Mouse (Mus musculus) intestine, embryonic 16.5 days (tissue): ENCODE results near the gene Wfdc5. TPM values are rescaled to one million over a fixed set of nuclear protein-coding genes. Genes with fewer than 3 reads are reported as not detected.
"Not testable (repeated sequence)": the region's sequence is repeated elsewhere in the genome, so short reads cannot be mapped to it uniquely, and the experiment has no call there.

Experiments used
- ATAC-seq: fragments of 200-750 bp; cut with Nextera tagmentation; 2 replicates; pipeline ENCODE4 v1.8.0; 2017; ENCODE audit warnings: moderate TSS enrichment, moderate library complexity
- H3K27ac ChIP-seq: fragments of 300-500 bp; sonication (generic); 2 replicates; pipeline ENCODE4 v1.5.1; 2014; ENCODE audit warnings: mild to moderate bottlenecking, low read length
- H3K27me3 ChIP-seq: fragments of 300-500 bp; sonication (generic); replicated peaks from 2 replicates; pipeline ENCODE4 v1.6.1; 2014; ENCODE audit warnings: low read length, control low read depth, mixed read lengths; ENCODE audit not compliant: control insufficient read depth, insufficient read depth
- H3K36me3 ChIP-seq: fragments of 300-500 bp; sonication (generic); 2 replicates; pipeline ENCODE4 v1.6.1; 2014; ENCODE audit warnings: low read length, control low read depth; ENCODE audit not compliant: control insufficient read depth, insufficient read depth
- H3K4me1 ChIP-seq: fragments of 300-500 bp; sonication (generic); 2 replicates; pipeline ENCODE4 v1.6.1; 2014; ENCODE audit warnings: low read length, control low read depth, mixed read lengths; ENCODE audit not compliant: control insufficient read depth, insufficient read depth
- H3K4me2 ChIP-seq: fragments of 300-500 bp; sonication (generic); 2 replicates; pipeline ENCODE4 v1.6.1; 2014; ENCODE audit warnings: low read depth, low read length, control low read depth
- H3K4me3 ChIP-seq: fragments of 300-500 bp; sonication (generic); 2 replicates; pipeline ENCODE4 v1.5.1; 2014; ENCODE audit warnings: mild to moderate bottlenecking, low read length
- H3K9ac ChIP-seq: fragments of 300-500 bp; sonication (generic); 2 replicates; pipeline ENCODE4 v1.6.1; 2014; ENCODE audit warnings: low read depth, low read length
- H3K9me3 ChIP-seq: fragments of 300-500 bp; sonication (generic); 2 replicates; pipeline ENCODE4 v1.6.1; 2016; ENCODE audit warnings: low read length, control low read depth; ENCODE audit not compliant: control insufficient read depth
- WGBS: fragments of 180-500 bp; shearing (Covaris S2); extraction: QIAGEN DNeasy Blood & Tissue Kit; methylation state at CpG from one replicate; pipeline ENCODE4 v1.1.7; 2014; 5-methylcytosine and 5-hydroxymethylcytosine counted together
- polyA plus RNA-seq: library from polyadenylated mRNA; unstranded; fragments of >200 nt; fragmentation: Nextera tagmentation; extraction: Ambion mirVana; gene quantifications from 2 replicates; pipeline ENCODE4 v1.2.1, GENCODE M21; 2015

The Wfdc5 gene
- polyA plus RNA-seq = not detected in 2 replicates

GRCm38 (mm10) chr2:164182692-164183255 lies at the start of gene Wfdc5:
Gene Wfdc5, minus strand, starts transcription at chr2:164182742.
- H3K4me3 ChIP-seq = no peak within 1 kb of the TSS
- no peak for ATAC-seq
- H3K4me1 ChIP-seq = no peaks in the 10 kb centered on the region
- H3K9me3 ChIP-seq = no peaks in the 10 kb centered on the region
- 78% methylated on average over 7 of the region's 7 CpGs for WGBS
- no peak within 1 kb of the TSS for H3K9ac ChIP-seq
- H3K27ac ChIP-seq = no peak within 1 kb of the TSS
- no peaks in the 10 kb centered on the region for H3K36me3 ChIP-seq
- H3K4me2 ChIP-seq = no peak within 1 kb of the TSS
- no peaks in the 10 kb centered on the region; the same call in 1 of the 2 replicates for H3K27me3 ChIP-seq

GRCm38 (mm10) chr2:164228361-164229070 lies 46.0 kb upstream of the Wfdc5 start:
- 83% methylated on average over 8 of the region's 8 CpGs for WGBS
- Histone ChIP-seq H3K4me2 (no peak overlapping the region), H3K9me3 (no peaks in the 10 kb centered on the region), H3K27me3 (no peaks in the 10 kb centered on the region), H3K9ac (no peak overlapping the region), H3K36me3 (no peaks in the 10 kb centered on the region), H3K4me3 (no peak overlapping the region), H3K27ac (no peak overlapping the region), H3K4me1 (no peaks in the 10 kb centered on the region)
- no peak for ATAC-seq

GRCm38 (mm10) chr2:164221522-164221921 lies 39.0 kb upstream of the Wfdc5 start, which contains the start of gene Wfdc15b:
Gene Wfdc15b, minus strand, starts transcription at chr2:164221660.
- H3K9me3 ChIP-seq = no peaks in the 10 kb centered on the region
- WGBS = 38% methylated on average over 11 of the region's 11 CpGs
- H3K4me1 ChIP-seq = no peaks in the 10 kb centered on the region
- H3K27ac ChIP-seq = no peak within 1 kb of the TSS
- H3K27me3 ChIP-seq = no peaks in the 10 kb centered on the region
- H3K4me3 ChIP-seq = peak within 1 kb of the TSS; percentile 30
- no peaks in the 10 kb centered on the region for H3K36me3 ChIP-seq
- H3K9ac ChIP-seq = no peak within 1 kb of the TSS
- H3K4me2 ChIP-seq = peak within 1 kb of the TSS; percentile 32
- peak; percentile 68; the same call in 1 of the 2 replicates for ATAC-seq

GRCm38 (mm10) chr2:164219295-164219694 lies 36.8 kb upstream of the Wfdc5 start:
- Histone ChIP-seq H3K27me3 (no peaks in the 10 kb centered on the region), H3K9ac (no peak overlapping the region), H3K4me2 (no peak overlapping the region), H3K36me3 (no peaks in the 10 kb centered on the region), H3K9me3 (no peaks in the 10 kb centered on the region), H3K27ac (no peak overlapping the region), H3K4me1 (no peaks in the 10 kb centered on the region), H3K4me3 (no peak overlapping the region)
- 85% methylated on average over 9 of the region's 9 CpGs for WGBS
- no peak for ATAC-seq

- Histone ChIP-seq H3K4me3 (no peak overlapping the region), H3K4me1 (no peaks in the 10 kb centered on the region), H3K27ac (no peak overlapping the region), H3K9ac (no peak overlapping the region), H3K9me3 (no peaks in the 10 kb centered on the region), H3K36me3 (no peaks in the 10 kb centered on the region), H3K4me2 (no peak overlapping the region), H3K27me3 (no peaks in the 10 kb centered on the region)
- WGBS = 84% methylated on average over 5 of the region's 5 CpGs
- no peak for ATAC-seq
Observed at GRCm38 (mm10) chr2:164212711-164213110, 30.2 kb upstream of the Wfdc5 start.

GRCm38 (mm10) chr2:164210892-164211291 lies 28.4 kb upstream of the Wfdc5 start:
- H3K4me3 ChIP-seq = no peak overlapping the region
- no peak overlapping the region for H3K9ac ChIP-seq
- no peaks in the 10 kb centered on the region for H3K4me1 ChIP-seq
- H3K4me2 ChIP-seq = no peak overlapping the region
- ATAC-seq = no peak
- H3K36me3 ChIP-seq = no peaks in the 10 kb centered on the region
- no peaks in the 10 kb centered on the region for H3K9me3 ChIP-seq
- whole genome bisulfite sequencing = 89% methylated on average over 4 of the region's 4 CpGs
- H3K27me3 ChIP-seq = no peaks in the 10 kb centered on the region
- no peak overlapping the region for H3K27ac ChIP-seq

- Histone ChIP-seq H3K4me3 (no peak overlapping the region), H3K36me3 (no peaks in the 10 kb centered on the region), H3K4me1 (no peaks in the 10 kb centered on the region), H3K27ac (no peak overlapping the region), H3K9me3 (no peaks in the 10 kb centered on the region), H3K9ac (no peak overlapping the region), H3K27me3 (no peaks in the 10 kb centered on the region), H3K4me2 (no peak overlapping the region)
- 74% methylated on average over 4 of the region's 4 CpGs for WGBS
- no peak for ATAC-seq
Observed at GRCm38 (mm10) chr2:164206676-164207075, 24.1 kb upstream of the Wfdc5 start.

- not testable (repeated sequence) for ATAC-seq, H3K4me1 ChIP-seq, H3K27ac ChIP-seq, H3K36me3 ChIP-seq, H3K9ac ChIP-seq, H3K4me3 ChIP-seq, H3K9me3 ChIP-seq, H3K4me2 ChIP-seq, H3K27me3 ChIP-seq
- 91% methylated on average over 10 of the region's 10 CpGs for WGBS
Observed at GRCm38 (mm10) chr2:164206011-164206410, 23.5 kb upstream of the Wfdc5 start.

GRCm38 (mm10) chr2:164199626-164200327 lies 17.2 kb upstream of the Wfdc5 start, which contains the start of gene Wfdc15a:
Gene Wfdc15a, minus strand, starts transcription at chr2:164200130.
- Histone ChIP-seq H3K36me3 (no peaks in the 10 kb centered on the region), H3K27me3 (no peaks in the 10 kb centered on the region), H3K4me1 (no peaks in the 10 kb centered on the region), H3K4me3 (no peak within 1 kb of the TSS), H3K27ac (no peak within 1 kb of the TSS), H3K4me2 (no peak within 1 kb of the TSS), H3K9ac (no peak within 1 kb of the TSS), H3K9me3 (no peaks in the 10 kb centered on the region)
- WGBS = 79% methylated on average over 20 of the region's 20 CpGs
- no peak for ATAC-seq
